Mouse (Mus musculus) forebrain, embryonic 15.5 days (tissue): ENCODE data around the gene Chst8. TPM values are rescaled to one million over a fixed set of nuclear protein-coding genes. Genes with fewer than 3 reads are reported as not detected.

Source experiments
- ATAC-seq: fragments of 200-750 bp; cut with Nextera tagmentation; replicated peaks from 2 replicates; pipeline ENCODE4 v1.8.0; 2017; ENCODE audit warnings: mild to moderate bottlenecking, moderate TSS enrichment, moderate library complexity
- H3K27ac ChIP-seq: fragments of 300-500 bp; sonication (generic); replicated peaks from 2 replicates; pipeline ENCODE4 v1.5.1; 2015; ENCODE audit warnings: mild to moderate bottlenecking, inconsistent platforms
- H3K27me3 ChIP-seq: fragments of 300-500 bp; sonication (generic); 2 replicates; pipeline ENCODE4 v1.6.1; 2015; ENCODE audit warnings: inconsistent platforms
- H3K36me3 ChIP-seq: fragments of 300-500 bp; sonication (generic); 2 replicates; pipeline ENCODE4 v1.6.1; 2015; ENCODE audit warnings: mild to moderate bottlenecking, inconsistent platforms
- H3K4me1 ChIP-seq: fragments of 300-500 bp; sonication (generic); 2 replicates; pipeline ENCODE4 v1.6.1; 2015; ENCODE audit warnings: inconsistent platforms
- H3K4me2 ChIP-seq: fragments of 300-500 bp; sonication (generic); replicated peaks from 2 replicates; pipeline ENCODE4 v1.6.1; 2015; ENCODE audit warnings: mild to moderate bottlenecking, inconsistent platforms
- H3K4me3 ChIP-seq: fragments of 300-500 bp; sonication (generic); 2 replicates; pipeline ENCODE4 v1.5.1; 2015; ENCODE audit warnings: mild to moderate bottlenecking, inconsistent platforms
- H3K9ac ChIP-seq: fragments of 300-500 bp; sonication (generic); replicated peaks from 2 replicates; pipeline ENCODE4 v1.6.1; 2015; ENCODE audit warnings: mild to moderate bottlenecking, inconsistent platforms
- H3K9me3 ChIP-seq: fragments of 300-500 bp; sonication (generic); 2 replicates; pipeline ENCODE4 v1.6.1; 2016; ENCODE audit warnings: inconsistent platforms
- WGBS: fragments of 180-500 bp; shearing (Covaris S2); methylation state at CpG from one replicate; pipeline ENCODE4 v1.1.7; 2015; ENCODE audit warnings: mixed read lengths; 5-methylcytosine and 5-hydroxymethylcytosine counted together
- polyA plus RNA-seq: library from polyadenylated mRNA; unstranded; fragments of >200 nt; fragmentation: Nextera tagmentation; extraction: Ambion mirVana; gene quantifications from 2 replicates; pipeline ENCODE4 v1.2.1, GENCODE M21; 2015

Gene Chst8
- polyA plus RNA-seq, 1 experiment from 2014 or later: 9.6 TPM

DNA sequence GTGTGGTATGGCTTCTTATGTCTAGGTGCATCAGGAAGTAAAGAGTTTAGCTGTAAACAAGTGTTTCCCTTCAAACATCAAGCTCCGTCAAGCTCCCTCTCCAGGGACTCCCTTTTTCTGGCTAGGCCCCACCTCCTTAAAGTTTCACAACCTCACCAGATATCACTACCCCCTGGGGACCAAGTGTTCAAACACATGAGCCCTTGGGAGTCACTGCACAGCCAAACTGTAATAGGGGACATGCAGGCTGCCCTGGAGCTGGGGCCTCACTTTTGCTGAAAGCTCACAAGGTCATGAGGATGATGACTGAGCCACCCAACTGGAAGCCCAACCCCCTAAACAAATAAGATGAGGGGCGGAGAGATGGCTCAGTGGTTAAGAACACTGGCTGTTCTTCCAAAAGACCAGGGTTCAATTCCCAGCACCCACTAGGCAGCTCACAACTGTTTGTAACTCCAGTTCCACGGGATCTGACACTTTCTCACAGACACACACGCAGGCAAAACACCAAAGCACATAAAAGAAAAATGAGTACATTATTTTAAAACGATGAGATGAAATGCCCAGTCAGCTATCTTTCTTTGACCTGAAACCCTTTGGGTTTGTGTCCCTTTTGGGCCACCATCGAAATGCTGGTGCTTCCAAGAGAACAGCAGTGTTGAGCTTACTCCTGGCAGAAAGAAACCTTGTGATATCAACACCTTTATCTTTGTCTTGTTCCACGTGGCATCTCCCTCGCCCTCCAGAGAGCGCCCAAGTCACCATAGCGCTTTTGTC, 179.4 kb downstream of the Chst8 start:
- no peaks in the 10 kb centered on the region for H3K27me3 ChIP-seq
- H3K27ac ChIP-seq: no peak overlapping the region
- H3K4me3 ChIP-seq: no peak overlapping the region
- H3K4me2 ChIP-seq: no peak overlapping the region
- H3K9ac ChIP-seq: no peak overlapping the region
- ATAC-seq: no peak
- no peaks in the 10 kb centered on the region for H3K9me3 ChIP-seq
- H3K4me1 ChIP-seq: peaks cover 16% of the 10 kb centered on the region
- H3K36me3 ChIP-seq: no peaks in the 10 kb centered on the region
- WGBS: 84% methylated on average over 10 of the region's 10 CpGs

GRCm38 (mm10) chr7:34630211-34631085, 182.1 kb downstream of the Chst8 start:
- peak overlapping the region; percentile 41 for H3K9ac ChIP-seq
- H3K4me3 ChIP-seq: peak overlapping the region; percentile 34
- H3K9me3 ChIP-seq: no peaks in the 10 kb centered on the region
- WGBS: under 1% methylated on average over 34 of the region's 34 CpGs
- peak overlapping the region; percentile 56 for H3K4me2 ChIP-seq
- H3K36me3 ChIP-seq: no peaks in the 10 kb centered on the region
- H3K27me3 ChIP-seq: no peaks in the 10 kb centered on the region
- peaks cover 16% of the 10 kb centered on the region for H3K4me1 ChIP-seq
- H3K27ac ChIP-seq: peak overlapping the region; percentile 44; the same call in 1 of the 2 replicates
- ATAC-seq: peak; percentile 82

DNA sequence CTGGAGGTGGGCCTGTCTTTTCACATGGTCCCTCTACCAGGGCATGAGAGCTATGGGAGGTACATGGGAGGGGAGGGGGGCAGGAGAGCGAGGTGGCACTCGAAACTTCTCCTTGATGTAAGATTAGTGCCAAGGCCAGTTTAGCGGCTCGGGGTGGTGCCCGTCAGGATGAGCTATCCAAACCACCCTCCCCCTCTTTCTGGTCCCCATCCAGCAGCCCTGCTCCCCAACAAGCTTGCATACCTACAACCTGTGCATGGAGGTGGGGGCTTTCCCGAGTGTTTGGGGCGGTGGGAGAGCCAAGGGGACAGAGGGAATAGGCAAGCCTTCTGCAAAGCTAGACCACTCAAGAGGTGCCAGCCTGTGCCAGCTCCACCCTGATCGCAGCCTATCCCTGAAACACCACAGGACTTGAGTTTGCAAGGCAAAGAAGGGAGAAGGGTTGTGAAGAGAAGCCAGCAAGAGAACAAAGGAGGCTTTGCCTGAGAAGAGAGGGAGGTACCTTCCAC, 182.8 kb downstream of the Chst8 start:
- H3K9me3 ChIP-seq: no peaks in the 10 kb centered on the region
- peaks cover 16% of the 10 kb centered on the region for H3K4me1 ChIP-seq
- H3K27ac ChIP-seq: peak overlapping the region; percentile 44; the same call in 1 of the 2 replicates
- peak overlapping the region; percentile 41 for H3K9ac ChIP-seq
- ATAC-seq: peak; percentile 13
- H3K4me2 ChIP-seq: peak overlapping the region; percentile 56
- H3K27me3 ChIP-seq: no peaks in the 10 kb centered on the region
- peak overlapping the region; percentile 34 for H3K4me3 ChIP-seq
- 29% methylated on average over 8 of the region's 8 CpGs for WGBS
- H3K36me3 ChIP-seq: no peaks in the 10 kb centered on the region

Other genes starting within 250 kb of the Chst8 start
- 27.7 and 29.0 TPM in 2 replicates for gene Kctd15, start 156.0 kb downstream of the Chst8 start, polyA plus RNA-seq
- gene Pepd, start 99.7 kb upstream of the Chst8 start, polyA plus RNA-seq: 51.4 and 51.7 TPM in 2 replicates
- 54.0 and 54.6 TPM in 2 replicates for gene Cebpg, start 243.9 kb upstream of the Chst8 start, polyA plus RNA-seq